Mouse (Mus musculus) stomach, postnatal 0 days (tissue): Measurements from ENCODE around the gene Gm17093.
"Not testable (repeated sequence)": the region's sequence is repeated elsewhere in the genome, so short reads cannot be mapped to it uniquely, and the experiment has no call there.

ENCODE experiments used
- CTCF ChIP-seq: IDR thresholded peaks from 2 replicates; pipeline ENCODE4 v1.5.1; 2016; ENCODE audit warnings: antibody characterized with exemption, low read depth, mild to moderate bottlenecking, moderate library complexity
- EP300 ChIP-seq: optimal IDR thresholded peaks from 2 replicates; pipeline ENCODE3; 2016; ENCODE audit warnings: antibody characterized with exemption

GRCm38 (mm10) chr14:44517976-44518375 is at the start of gene Gm17093:
- not testable (repeated sequence) for TF ChIP-seq CTCF, EP300
